Mouse (Mus musculus): Measurements from ENCODE around the gene Rasef. TPM values are rescaled to one million over a fixed set of nuclear protein-coding genes. Genes with fewer than 3 reads are reported as not detected.
"Not testable (repeated sequence)": the region's sequence is repeated elsewhere in the genome, so short reads cannot be mapped to it uniquely, and the experiment has no call there.

The Rasef gene
- polyA plus RNA-seq, 1 experiment from 2014 or later = 13.5 TPM

- H3K9ac ChIP-seq (ENCODE audit: low read depth, low read length); H3K27me3 ChIP-seq (ENCODE audit: control insufficient read depth, insufficient read depth, low read length); ATAC-seq (ENCODE audit: low FRiP score, low TSS enrichment); H3K4me1 ChIP-seq (ENCODE audit: control insufficient read depth, insufficient read depth, low read length); H3K4me3 ChIP-seq (ENCODE audit: low read length); H3K27ac ChIP-seq (ENCODE audit: low read depth, low read length); H3K4me2 ChIP-seq (replicated peaks; ENCODE audit: low read depth, low read length); H3K36me3 ChIP-seq (ENCODE audit: control insufficient read depth, insufficient read depth, low read length); H3K9me3 ChIP-seq (ENCODE audit: control insufficient read depth, low read length): not testable (repeated sequence)
- no CpG with 5 or more reads among the region's 4 CpGs for WGBS
Measured at GRCm38 (mm10) chr4:73668054-73668453, 122.7 kb downstream of the Rasef start, which contains the start of gene Gm11239. TSS of gene Gm11239 (plus strand) at chr4:73668354.

Other genes starting within 250 kb of the Rasef start
- not detected in 2 replicates for gene Gm11238, start 183.1 kb downstream of the Rasef start, polyA plus RNA-seq (2014; fragmentation: Nextera tagmentation; extraction: Ambion mirVana)
- not detected in 2 replicates for gene Gm11237, start 168.0 kb downstream of the Rasef start, polyA plus RNA-seq (2014; fragmentation: Nextera tagmentation; extraction: Ambion mirVana)
- gene Gm11236, start 152.9 kb downstream of the Rasef start, polyA plus RNA-seq (2014; fragmentation: Nextera tagmentation; extraction: Ambion mirVana) = not detected in 2 replicates
- gene Gm11239, start 122.6 kb downstream of the Rasef start, polyA plus RNA-seq (2014; fragmentation: Nextera tagmentation; extraction: Ambion mirVana) = not detected in 2 replicates
- not detected in 2 replicates for gene Gm428, start 107.5 kb downstream of the Rasef start, polyA plus RNA-seq (2014; fragmentation: Nextera tagmentation; extraction: Ambion mirVana)
- gene Gm11758, start 85.3 kb upstream of the Rasef start, polyA plus RNA-seq (2014; fragmentation: Nextera tagmentation; extraction: Ambion mirVana) = not detected in 2 replicates
- not detected in 2 replicates for gene Gm11757, start 100.1 kb upstream of the Rasef start, polyA plus RNA-seq (2014; fragmentation: Nextera tagmentation; extraction: Ambion mirVana)
- gene Gm13871, start 115.0 kb upstream of the Rasef start, polyA plus RNA-seq (2014; fragmentation: Nextera tagmentation; extraction: Ambion mirVana) = not detected in 2 replicates
- gene Gm11756, start 129.8 kb upstream of the Rasef start, polyA plus RNA-seq (2014; fragmentation: Nextera tagmentation; extraction: Ambion mirVana) = not detected in 2 replicates
- gene 2310002L09Rik, start 159.9 kb upstream of the Rasef start, polyA plus RNA-seq (2014; fragmentation: Nextera tagmentation; extraction: Ambion mirVana) = 0.14 TPM in 1 of 2 replicates, not detected in the other
- gene Frmd3, start 222.4 kb upstream of the Rasef start, polyA plus RNA-seq (2014; fragmentation: Nextera tagmentation; extraction: Ambion mirVana) = 0.97 and 2.0 TPM in 2 replicates